Mouse (Mus musculus): ENCODE data around the gene BC035044. TPM values are rescaled to one million over a fixed set of nuclear protein-coding genes. Genes with fewer than 3 reads are reported as not detected.
"Not testable (repeated sequence)": the region's sequence is repeated elsewhere in the genome, so short reads cannot be mapped to it uniquely, and the experiment has no call there.

BC035044 gene
- polyA plus RNA-seq (2016; fragmentation: Nextera tagmentation; extraction: Ambion mirVana), result 0.35 and 0.57 TPM in 2 replicates

DNA sequence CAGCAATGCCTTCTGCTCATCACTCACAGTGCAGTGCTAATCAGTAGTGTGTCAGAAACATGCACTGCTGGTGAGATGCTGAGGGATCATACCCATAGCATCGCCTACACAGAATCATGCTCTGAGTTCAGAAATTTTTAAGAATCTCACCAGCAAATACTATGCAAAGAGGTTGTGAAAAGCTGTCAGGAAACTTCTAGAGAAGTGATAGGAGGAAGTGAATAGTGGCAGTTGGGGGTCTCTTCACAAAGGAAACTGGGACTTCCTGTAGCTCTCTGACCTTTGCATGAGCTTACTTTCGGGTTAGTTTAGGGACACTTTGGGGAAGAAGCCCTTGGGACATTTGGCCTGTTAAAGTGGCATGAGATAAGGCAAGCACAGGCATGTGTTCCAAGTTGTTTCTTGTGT is at the start of gene BC035044:
TSS of gene BC035044 (minus strand) at position 179 of the 408 bp plus-strand sequence.
- no peak within 1 kb of the TSS for H3K4me2 ChIP-seq (replicated peaks)
- H3K36me3 ChIP-seq, result no peaks in the 10 kb centered on the region
- H3K27ac ChIP-seq, result no peak within 1 kb of the TSS
- no peak within 1 kb of the TSS for H3K9ac ChIP-seq
- H3K4me1 ChIP-seq, result no peaks in the 10 kb centered on the region
- no peaks in the 10 kb centered on the region for H3K9me3 ChIP-seq (replicated peaks)
- no peak for ATAC-seq (ENCODE audit: low FRiP score)
- no peak within 1 kb of the TSS for H3K4me3 ChIP-seq
- no peaks in the 10 kb centered on the region for H3K27me3 ChIP-seq
- 67% methylated on average over 2 of the region's 2 CpGs for WGBS

DNA sequence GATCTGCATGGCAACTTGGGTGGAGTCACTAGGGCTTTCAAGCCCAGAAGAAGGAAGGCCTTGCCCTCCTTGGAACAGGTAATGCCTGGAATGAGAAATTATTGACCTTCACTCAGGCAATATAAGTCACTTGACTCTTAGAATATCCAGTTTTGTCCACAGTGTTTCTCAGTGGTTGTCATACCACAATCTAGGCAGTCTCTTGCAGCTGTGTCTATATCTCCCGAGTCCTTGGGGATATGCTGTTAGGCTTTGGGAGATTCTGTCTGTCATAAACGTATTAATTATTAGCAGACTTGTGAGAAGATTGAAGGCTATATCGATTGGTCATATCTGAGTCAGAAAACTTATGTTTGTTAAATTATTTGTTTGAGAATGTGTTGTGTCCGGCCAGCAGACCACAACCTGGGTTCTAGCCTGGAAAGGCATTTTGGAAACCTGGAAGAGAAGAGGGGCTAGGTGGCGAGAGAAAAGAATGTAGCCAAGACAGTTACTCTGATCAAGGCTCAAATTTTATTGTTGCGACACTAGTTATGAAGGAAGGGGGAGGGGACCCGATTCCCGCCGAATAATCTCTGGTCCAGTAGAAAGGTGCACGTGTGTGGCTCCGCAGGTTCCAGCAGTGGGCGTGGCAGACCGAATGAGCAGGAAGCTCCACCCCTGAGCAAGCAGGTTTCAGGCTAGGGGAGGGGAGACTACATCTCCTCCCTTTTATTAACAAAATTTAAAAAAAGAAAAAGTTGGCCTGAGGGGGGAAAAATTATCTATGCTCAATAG is 45.2 kb upstream of the BC035044 start:
- H3K27me3 ChIP-seq; H3K36me3 ChIP-seq; H3K27ac ChIP-seq; H3K9ac ChIP-seq; H3K4me3 ChIP-seq; H3K4me1 ChIP-seq; H3K4me2 ChIP-seq (replicated peaks); H3K9me3 ChIP-seq (replicated peaks); ATAC-seq (ENCODE audit: low FRiP score): not testable (repeated sequence)
- 93% methylated on average over 4 of the region's 13 CpGs for WGBS

DNA sequence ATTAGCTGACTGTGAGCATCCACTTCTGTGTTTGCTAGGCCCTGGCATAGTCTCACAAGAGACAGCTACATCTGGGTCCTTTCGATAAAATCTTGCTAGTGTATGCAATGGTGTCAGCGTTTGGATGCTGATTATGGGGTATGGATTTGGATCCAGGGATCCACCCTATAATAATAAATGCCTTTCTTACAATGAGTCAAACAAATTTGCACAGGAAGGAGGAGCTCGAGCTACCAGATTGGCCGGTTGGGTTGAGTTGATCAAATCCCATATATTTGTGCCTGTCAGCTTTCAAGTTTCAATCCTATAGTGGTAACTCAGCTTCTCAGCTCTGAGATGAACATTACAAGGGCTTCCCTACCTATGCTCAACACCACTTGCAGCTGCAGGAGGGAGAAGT is 43.2 kb upstream of the BC035044 start, which contains the start of gene Clec2g:
TSS of gene Clec2g (plus strand) at position 301 of the 400 bp plus-strand sequence.
- H3K27me3 ChIP-seq; H3K36me3 ChIP-seq; H3K4me1 ChIP-seq; H3K4me2 ChIP-seq (replicated peaks); H3K4me3 ChIP-seq; H3K9ac ChIP-seq; H3K9me3 ChIP-seq (replicated peaks); H3K27ac ChIP-seq; ATAC-seq (ENCODE audit: low FRiP score): not testable (repeated sequence)
- WGBS, result 93% methylated on average over 4 of the region's 4 CpGs

DNA sequence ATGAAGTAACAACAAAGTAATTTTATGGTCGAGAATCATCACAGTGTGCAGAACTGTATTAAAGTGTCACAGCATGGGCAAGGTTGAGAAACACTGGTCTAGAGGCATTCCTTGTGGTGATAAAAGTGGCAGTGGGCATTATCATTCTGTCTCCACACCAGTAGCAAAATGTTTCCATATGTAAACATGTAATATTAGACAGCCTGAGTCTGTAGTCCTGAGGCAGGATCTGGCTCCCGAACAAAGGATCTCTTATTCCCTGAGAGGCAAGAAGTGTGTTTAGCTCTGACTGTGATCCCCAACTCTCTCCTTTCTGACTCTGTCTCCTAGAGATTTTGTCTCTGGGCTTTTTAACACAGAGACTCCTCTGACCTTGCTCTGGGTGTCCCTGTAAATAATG is 42.1 kb upstream of the BC035044 start:
- no peaks in the 10 kb centered on the region for H3K4me1 ChIP-seq
- no peak overlapping the region for H3K27ac ChIP-seq
- H3K9me3 ChIP-seq (replicated peaks), result no peaks in the 10 kb centered on the region
- H3K9ac ChIP-seq, result no peak overlapping the region
- 77% methylated on average over 2 of the region's 2 CpGs for WGBS
- no peaks in the 10 kb centered on the region for H3K36me3 ChIP-seq
- H3K27me3 ChIP-seq, result no peaks in the 10 kb centered on the region
- H3K4me3 ChIP-seq, result no peak overlapping the region
- no peak for ATAC-seq (ENCODE audit: low FRiP score)
- no peak overlapping the region for H3K4me2 ChIP-seq (replicated peaks)

DNA sequence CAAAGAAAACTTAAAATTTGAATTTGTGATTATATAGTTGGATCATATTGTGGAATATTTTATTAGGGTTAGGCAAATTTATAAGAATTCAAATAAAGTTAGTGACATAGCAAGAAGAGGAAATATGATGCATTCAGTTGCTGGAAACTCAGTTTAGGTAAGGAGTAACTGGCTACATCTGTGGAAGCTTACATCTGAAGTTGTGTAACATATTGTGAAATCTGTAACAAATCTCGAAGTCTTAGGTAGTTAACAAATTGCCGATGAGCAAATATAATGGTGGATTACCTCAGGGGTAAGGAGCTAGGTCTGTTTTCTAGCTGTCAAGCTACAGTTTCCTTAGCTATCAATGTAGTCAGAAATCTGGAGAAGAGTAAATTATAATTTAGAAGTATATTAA is 26.4 kb upstream of the BC035044 start:
- Histone ChIP-seq H3K27me3 (no peaks in the 10 kb centered on the region), H3K9me3 (replicated peaks) (no peaks in the 10 kb centered on the region), H3K9ac (no peak overlapping the region), H3K4me3 (no peak overlapping the region), H3K4me2 (replicated peaks) (no peak overlapping the region), H3K36me3 (no peaks in the 10 kb centered on the region), H3K27ac (no peak overlapping the region), H3K4me1 (no peaks in the 10 kb centered on the region)
- ATAC-seq (ENCODE audit: low FRiP score), result no peak
- 87% methylated on average over 2 of the region's 2 CpGs for WGBS

DNA sequence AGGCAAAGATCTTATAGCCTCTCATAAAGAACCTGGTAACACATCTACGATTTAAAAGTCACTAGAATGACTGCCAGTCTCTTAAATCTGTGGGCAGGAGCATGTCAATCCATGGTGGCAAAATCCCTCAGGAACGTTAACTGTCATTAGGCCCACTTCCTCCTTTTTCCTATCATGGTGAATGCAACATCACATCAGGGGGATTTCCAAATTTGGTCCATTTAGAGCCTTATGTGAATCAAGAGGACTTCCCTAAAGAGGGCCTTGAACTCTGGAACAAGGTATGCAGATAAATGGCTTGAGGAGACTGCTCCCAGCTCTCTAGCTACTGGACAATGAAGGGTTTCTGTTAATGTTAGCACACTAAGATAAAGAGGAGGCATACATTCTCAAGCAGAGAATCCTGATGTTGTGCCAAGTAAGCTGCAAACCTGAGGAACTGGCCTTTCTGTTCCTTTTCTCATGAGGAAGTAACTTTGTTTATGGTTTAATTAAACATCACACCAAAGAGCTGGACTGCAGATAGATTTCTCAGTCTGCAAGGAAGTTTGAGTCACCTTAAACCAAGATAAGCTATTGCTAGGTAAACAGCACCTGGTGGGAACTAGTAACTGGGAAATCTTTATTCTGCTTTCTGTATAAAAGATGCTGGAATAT is 22.8 kb upstream of the BC035044 start:
- no peaks in the 10 kb centered on the region for H3K9me3 ChIP-seq (replicated peaks)
- no peak overlapping the region for H3K27ac ChIP-seq
- WGBS, result 90% methylated on average over 2 of the region's 2 CpGs
- H3K4me1 ChIP-seq, result no peaks in the 10 kb centered on the region
- no peaks in the 10 kb centered on the region for H3K36me3 ChIP-seq
- H3K4me2 ChIP-seq (replicated peaks), result no peak overlapping the region
- H3K27me3 ChIP-seq, result no peaks in the 10 kb centered on the region
- H3K4me3 ChIP-seq, result no peak overlapping the region
- no peak overlapping the region for H3K9ac ChIP-seq
- ATAC-seq (ENCODE audit: low FRiP score), result no peak

DNA sequence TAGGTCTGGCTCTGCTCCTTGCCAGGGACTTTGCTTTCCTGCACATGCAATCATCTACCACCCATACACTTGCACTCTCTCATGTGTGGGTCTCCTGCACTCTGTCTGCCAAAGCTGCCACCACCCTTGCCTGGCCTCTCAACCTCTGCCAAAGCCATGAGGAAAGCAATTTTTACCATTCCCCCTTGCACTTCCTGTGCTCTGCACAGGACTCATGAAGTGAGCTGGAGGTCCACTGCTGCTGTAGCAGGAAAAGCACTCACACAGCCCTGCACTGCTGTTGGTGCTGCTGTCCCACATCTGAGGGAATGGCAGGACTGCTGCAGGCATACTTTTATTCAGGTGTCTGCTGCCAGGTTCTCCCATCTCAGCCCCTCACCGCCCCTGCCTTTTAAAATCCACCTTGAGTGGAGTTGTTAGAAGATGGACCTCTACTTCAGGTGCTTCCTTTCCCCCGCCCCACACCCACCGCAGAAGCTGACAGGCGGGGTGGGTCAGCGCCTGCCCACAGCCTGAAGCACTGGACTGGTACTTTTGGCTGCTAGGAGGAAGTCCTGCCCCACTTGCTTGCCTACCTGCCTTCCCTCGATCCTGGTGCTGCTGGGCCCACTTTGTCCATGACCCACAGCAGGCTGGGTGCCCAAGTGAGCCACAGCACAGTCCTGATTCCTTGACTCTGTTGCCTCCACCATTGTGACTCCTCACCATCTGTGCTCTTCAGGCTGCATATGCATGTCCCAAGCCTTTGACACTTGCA is 10.0 kb upstream of the BC035044 start:
- H3K9ac ChIP-seq; H3K27ac ChIP-seq; ATAC-seq (ENCODE audit: low FRiP score); H3K4me1 ChIP-seq; H3K4me2 ChIP-seq (replicated peaks); H3K4me3 ChIP-seq; H3K36me3 ChIP-seq; H3K27me3 ChIP-seq; H3K9me3 ChIP-seq (replicated peaks): not testable (repeated sequence)
- 87% methylated on average over 6 of the region's 6 CpGs for WGBS

DNA sequence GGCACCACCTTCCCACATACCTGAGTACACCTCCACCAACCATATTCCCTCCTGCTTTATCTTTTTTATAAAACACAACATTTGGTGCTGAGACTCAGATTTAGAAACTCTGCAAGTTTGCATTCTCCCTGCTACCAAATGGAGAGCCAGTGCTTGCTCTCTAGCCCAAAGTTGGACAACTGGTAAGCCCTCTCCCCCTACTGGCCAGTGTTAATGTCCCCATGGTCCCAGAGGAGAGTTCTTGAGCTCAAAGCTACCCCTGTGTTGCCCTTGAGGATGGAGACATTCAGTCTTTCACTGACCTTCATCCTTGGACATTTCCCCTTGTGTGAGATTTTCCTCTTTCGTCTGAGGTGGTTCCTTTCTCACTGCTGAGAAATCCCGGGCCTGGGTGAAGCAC is 9.1 kb upstream of the BC035044 start:
- Histone ChIP-seq H3K27me3 (no peaks in the 10 kb centered on the region), H3K4me3 (no peak overlapping the region), H3K9ac (no peak overlapping the region), H3K4me1 (no peaks in the 10 kb centered on the region), H3K4me2 (replicated peaks) (no peak overlapping the region), H3K27ac (no peak overlapping the region), H3K36me3 (no peaks in the 10 kb centered on the region), H3K9me3 (replicated peaks) (no peaks in the 10 kb centered on the region)
- 89% methylated on average over 2 of the region's 2 CpGs for WGBS
- ATAC-seq (ENCODE audit: low FRiP score), result no peak

DNA sequence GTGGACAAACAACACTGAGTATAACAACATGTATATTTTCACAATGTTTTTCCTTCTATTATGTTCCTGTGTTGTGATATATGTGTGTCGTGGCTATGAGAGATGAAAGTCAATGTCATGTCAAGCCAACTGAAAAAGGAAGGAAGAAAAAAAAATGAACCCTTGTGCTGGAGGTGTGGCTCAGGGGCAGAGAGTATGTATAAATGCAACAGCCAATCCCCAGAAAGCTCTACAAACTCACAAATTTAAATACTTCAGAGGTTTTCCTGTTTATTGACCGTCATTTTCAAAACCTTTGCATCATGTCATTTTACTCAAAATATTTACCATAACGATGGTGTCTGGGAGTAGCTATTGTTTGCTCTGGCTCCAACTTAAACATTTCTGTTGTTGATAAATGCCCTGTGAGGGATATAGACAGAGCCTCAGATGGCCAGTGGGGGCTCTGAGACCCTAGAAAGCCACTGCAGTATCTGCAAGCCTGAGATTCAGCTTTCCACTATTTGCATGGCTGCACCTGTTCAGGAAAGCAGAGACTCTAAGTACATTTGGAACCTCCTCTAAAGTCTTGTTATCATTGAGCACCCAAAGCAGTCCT is 4.6 kb upstream of the BC035044 start:
- H3K4me1 ChIP-seq, result no peaks in the 10 kb centered on the region
- 78% methylated on average over 3 of the region's 3 CpGs for WGBS
- H3K9ac ChIP-seq, result no peak overlapping the region
- H3K36me3 ChIP-seq, result no peaks in the 10 kb centered on the region
- no peak overlapping the region for H3K4me3 ChIP-seq
- no peak for ATAC-seq (ENCODE audit: low FRiP score)
- no peaks in the 10 kb centered on the region for H3K27me3 ChIP-seq
- H3K4me2 ChIP-seq (replicated peaks), result no peak overlapping the region
- no peaks in the 10 kb centered on the region for H3K9me3 ChIP-seq (replicated peaks)
- H3K27ac ChIP-seq, result no peak overlapping the region

DNA sequence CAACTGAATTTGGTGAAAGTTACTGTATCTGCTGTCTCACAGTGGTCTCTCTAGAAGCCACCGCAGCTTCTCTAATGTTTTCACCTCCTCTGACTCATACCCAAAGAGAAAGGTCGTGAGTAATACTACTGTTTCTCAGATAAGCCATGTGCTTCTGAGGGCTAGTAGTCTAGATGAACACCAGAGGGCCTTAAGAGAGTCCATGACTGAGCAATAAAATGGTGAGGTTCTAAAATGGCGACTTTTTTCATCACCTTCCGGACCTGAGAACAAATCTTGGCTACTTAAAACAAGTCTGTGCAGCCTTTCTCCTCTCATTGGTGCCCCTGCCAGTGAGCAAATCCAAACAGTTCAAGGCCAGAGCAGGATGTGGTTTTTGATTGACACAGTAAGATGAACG is 2.1 kb downstream of the BC035044 start:
- Histone ChIP-seq H3K4me2 (replicated peaks) (no peak overlapping the region), H3K4me3 (no peak overlapping the region), H3K9ac (no peak overlapping the region), H3K9me3 (replicated peaks) (no peaks in the 10 kb centered on the region), H3K4me1 (no peaks in the 10 kb centered on the region), H3K27me3 (no peaks in the 10 kb centered on the region), H3K27ac (no peak overlapping the region), H3K36me3 (no peaks in the 10 kb centered on the region)
- whole genome bisulfite sequencing, result 79% methylated on average over 5 of the region's 5 CpGs
- no peak for ATAC-seq (ENCODE audit: low FRiP score)

DNA sequence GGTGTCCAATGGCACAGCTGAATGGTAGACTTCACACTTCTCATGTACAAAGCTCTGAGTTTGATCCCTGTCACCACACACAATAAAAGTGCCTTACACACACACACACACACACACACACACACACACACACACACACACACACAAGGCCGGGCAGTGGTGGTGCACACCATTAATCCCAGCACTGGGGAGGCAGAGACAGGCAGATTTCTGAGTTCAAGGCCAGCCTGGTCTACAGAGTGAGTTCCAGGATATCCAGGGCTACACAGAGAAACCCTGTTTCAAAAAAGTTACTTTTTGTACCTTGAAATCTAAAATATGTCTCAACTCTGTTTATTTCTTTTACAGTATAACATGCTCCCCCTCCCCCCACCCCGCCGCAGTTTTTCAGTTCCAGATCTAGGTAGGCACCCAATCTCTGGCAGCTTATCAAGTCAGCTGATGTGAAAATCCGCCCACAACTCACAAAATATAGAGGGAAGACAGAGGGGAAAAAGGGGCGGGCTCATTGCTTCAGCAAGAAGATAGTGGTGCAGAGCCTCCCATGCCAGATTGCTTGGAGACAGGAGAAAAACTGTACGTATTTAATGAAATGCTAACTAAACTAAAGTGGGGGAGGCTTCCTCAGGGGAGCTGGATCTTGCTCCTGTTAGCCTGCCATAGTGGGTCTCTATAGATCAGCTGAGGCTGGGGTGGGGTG is 3.7 kb downstream of the BC035044 start, which contains the start of gene Clec2i:
TSS of gene Clec2i (plus strand) at position 498 of the 700 bp plus-strand sequence.
- not testable (repeated sequence) for H3K27ac ChIP-seq; H3K4me3 ChIP-seq; H3K36me3 ChIP-seq; H3K4me1 ChIP-seq; H3K4me2 ChIP-seq (replicated peaks); H3K9me3 ChIP-seq (replicated peaks); H3K27me3 ChIP-seq; ATAC-seq (ENCODE audit: low FRiP score); H3K9ac ChIP-seq
- 84% methylated on average over 6 of the region's 6 CpGs for WGBS
